Mouse (Mus musculus) left cerebral cortex, adult 2 months (tissue): ENCODE measurements at regions not wholly inside any gene's neighbourhood (a gene's known extent, or its start where the extent isn't known, plus 50 kb on each side); places are given as distances from the start of the nearest gene placed in this dataset.
"Not testable (repeated sequence)": the region's sequence is repeated elsewhere in the genome, so short reads cannot be mapped to it uniquely, and the experiment has no call there.

Experiments used
- DNase-seq, 2 experiments: peaks; one replicate each; pipeline ENCODE4 v3.0.0; 2021 to 2022; ENCODE audit warnings: low spot score in 2 of 2, mixed read lengths in 1 of 2; ENCODE audit errors: extremely low spot score in 1 of 2
- H3K27ac ChIP-seq: fragments of 200-600 bp; 2 replicates; pipeline ENCODE4 v1.8.1; 2022
- H3K4me3 ChIP-seq: fragments of 200-600 bp; 2 replicates; pipeline ENCODE4 v1.8.1; 2022
- CTCF ChIP-seq: fragments of 200-600 bp; IDR thresholded peaks from 2 replicates; pipeline ENCODE4 v1.8.1; 2022; ENCODE audit warnings: antibody characterized with exemption, mild to moderate bottlenecking, moderate library complexity
- intact Hi-C: fragments of 180-260 bp; cut with DNase I; formaldehyde crosslinking; loops from one replicate; pipeline ENCODE4 v1.15.1; 2025

DNA sequence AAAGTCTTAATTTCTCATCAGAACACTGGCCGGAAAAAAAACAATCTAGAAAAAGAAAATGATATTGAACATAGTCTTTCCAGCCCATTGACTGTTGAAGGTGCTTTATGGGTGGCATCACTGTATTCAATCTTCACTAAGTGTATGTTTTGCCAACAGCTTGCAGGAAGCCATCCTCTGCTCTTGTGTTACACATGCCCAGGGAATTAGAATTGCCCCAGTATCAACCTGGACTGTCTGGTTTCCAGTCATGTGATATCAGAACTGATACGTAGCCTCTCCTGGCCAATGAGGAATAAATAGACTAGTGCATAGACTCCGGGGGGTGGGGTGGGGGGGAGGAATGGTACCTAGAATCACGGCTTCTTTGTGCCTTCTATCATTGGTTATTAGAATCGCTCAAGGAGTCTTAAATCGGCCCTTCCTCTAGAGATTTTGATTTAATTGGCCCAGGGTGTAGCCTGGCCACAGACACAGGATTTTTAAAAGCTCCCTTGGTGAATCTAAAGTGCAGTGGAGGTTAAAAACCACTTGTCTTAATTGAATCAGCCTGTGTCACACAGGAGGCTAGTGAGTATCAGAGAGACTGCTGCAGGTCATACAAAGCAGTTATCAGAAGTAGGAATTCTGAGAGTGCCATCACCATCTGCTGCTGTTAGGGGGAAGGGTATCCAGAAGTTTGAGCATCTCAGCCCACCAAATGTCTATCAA lies 218.0 kb upstream of the Klf3 start:
- H3K27ac ChIP-seq, result no peak overlapping the region
- TF ChIP-seq CTCF, result no peak
- intact Hi-C loops, result no loop called here
- DNase-seq, result no peak
- H3K4me3 ChIP-seq, result no peak overlapping the region

- H3K4me3 ChIP-seq, result no peak overlapping the region
- DNase-seq, result no peak
- intact Hi-C loops, result no loop called here
- no peak overlapping the region for H3K27ac ChIP-seq
- no peak for TF ChIP-seq CTCF
Measured at GRCm38 (mm10) chr5:64586316-64586715, 216.9 kb upstream of the Klf3 start.

DNA sequence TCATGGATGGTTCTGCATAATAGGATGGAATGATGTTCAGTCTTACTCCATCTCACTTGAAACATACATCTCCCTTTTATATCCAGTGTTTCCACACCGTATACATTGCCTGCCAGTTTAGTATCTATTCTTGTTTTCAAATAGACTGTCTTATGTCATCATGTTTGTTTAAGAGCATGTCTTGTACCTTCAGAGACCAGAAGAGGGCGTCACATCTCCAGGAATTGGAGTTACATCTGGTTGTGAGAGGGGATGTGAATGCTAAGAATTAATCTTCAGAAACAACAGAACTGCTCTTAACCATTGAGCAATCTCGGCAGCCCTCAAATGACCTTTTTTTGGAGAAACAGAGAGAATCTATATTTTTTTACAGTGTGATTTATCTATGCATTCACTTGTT lies 216.3 kb upstream of the Klf3 start:
- intact Hi-C loops, result no loop called here
- Histone ChIP-seq H3K27ac (no peak overlapping the region), H3K4me3 (no peak overlapping the region)
- no peak; the same call in 1 of the 2 replicates for TF ChIP-seq CTCF
- no peak for DNase-seq

- DNase-seq, result no peak
- intact Hi-C loops, result no loop called here
- TF ChIP-seq CTCF, result no peak
- Histone ChIP-seq H3K4me3 (no peak overlapping the region), H3K27ac (no peak overlapping the region)
Measured at GRCm38 (mm10) chr5:64587895-64588738, 215.1 kb upstream of the Klf3 start.

DNA sequence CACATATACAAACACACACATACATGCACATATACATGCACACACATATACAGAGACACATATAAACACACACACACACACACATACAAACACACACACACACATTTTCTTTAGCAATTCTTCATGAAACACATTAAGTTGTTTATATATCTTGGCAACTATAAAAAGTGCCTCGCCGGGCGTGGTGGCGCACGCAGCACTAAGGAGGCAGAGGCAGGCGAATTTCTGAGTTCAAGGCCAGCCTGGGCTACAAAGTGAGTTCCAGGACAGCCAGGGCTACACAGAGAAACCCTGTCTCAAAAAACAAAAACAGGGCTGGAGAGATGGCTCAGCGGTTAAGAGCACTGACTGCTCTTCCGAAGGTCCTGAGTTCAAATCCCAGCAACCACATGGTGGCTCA lies 214.4 kb upstream of the Klf3 start:
- H3K27ac ChIP-seq, H3K4me3 ChIP-seq, intact Hi-C loops, DNase-seq: not testable (repeated sequence)

DNA sequence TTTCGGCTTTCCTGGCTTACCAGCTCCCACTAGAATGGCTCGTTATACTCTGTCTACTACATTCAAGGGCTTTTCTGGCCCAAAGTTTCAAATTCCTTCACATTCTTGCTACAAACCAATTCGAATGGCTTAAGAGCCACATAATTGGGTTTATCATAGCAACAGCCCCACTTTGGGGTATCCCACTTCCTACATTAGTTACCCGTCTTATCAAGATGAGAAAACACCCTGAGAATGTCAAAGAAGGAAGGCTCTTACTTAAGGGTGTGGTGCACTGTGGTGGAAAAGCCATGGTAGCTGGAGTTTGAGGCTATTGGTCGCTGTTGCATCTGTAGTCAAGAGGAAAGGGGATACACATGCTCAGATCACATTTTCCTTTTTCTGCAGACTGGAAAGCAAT lies 213.2 kb upstream of the Klf3 start:
- no peak for TF ChIP-seq CTCF
- DNase-seq, result no peak
- no peak overlapping the region for H3K4me3 ChIP-seq
- intact Hi-C loops, result no loop called here
- no peak overlapping the region for H3K27ac ChIP-seq

GRCm38 (mm10) chr5:64590747-64591146 lies 212.4 kb upstream of the Klf3 start:
- no peak for TF ChIP-seq CTCF
- H3K4me3 ChIP-seq, result no peak overlapping the region
- H3K27ac ChIP-seq, result no peak overlapping the region
- intact Hi-C loops, result no loop called here
- DNase-seq, result no peak

GRCm38 (mm10) chr5:64591792-64592191 lies 211.4 kb upstream of the Klf3 start:
- intact Hi-C loops, result no loop called here
- no peak overlapping the region for H3K4me3 ChIP-seq

DNA sequence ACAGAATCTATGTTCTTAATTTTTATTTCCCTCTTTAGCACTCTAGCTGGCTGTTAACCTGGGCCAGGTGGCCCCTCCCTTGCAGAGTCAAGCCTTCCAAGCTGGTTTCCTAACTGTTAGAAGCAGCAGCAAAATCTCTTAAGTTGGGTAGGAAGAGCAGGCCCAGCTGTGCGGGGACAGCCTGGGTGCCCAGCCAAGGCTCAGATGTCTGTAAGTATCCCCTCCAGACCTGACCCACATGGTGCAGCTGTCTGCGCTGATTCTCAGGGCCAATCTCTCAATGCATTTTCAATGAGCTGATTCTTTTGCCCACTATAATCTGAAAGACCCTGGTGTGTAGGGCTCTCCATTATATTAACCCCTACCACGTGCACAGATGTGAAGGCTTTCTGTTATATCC lies 208.0 kb upstream of the Klf3 start:
- no peak for TF ChIP-seq CTCF
- Histone ChIP-seq H3K4me3 (no peak overlapping the region), H3K27ac (no peak overlapping the region)
- DNase-seq, result no peak
- intact Hi-C loops, result no loop called here

More at GRCm38 (mm10) chr5:64591792-64592191, 211.4 kb upstream of the Klf3 start:
- H3K27ac ChIP-seq, result no peak overlapping the region
- DNase-seq, result no peak
- TF ChIP-seq CTCF, result no peak

DNA sequence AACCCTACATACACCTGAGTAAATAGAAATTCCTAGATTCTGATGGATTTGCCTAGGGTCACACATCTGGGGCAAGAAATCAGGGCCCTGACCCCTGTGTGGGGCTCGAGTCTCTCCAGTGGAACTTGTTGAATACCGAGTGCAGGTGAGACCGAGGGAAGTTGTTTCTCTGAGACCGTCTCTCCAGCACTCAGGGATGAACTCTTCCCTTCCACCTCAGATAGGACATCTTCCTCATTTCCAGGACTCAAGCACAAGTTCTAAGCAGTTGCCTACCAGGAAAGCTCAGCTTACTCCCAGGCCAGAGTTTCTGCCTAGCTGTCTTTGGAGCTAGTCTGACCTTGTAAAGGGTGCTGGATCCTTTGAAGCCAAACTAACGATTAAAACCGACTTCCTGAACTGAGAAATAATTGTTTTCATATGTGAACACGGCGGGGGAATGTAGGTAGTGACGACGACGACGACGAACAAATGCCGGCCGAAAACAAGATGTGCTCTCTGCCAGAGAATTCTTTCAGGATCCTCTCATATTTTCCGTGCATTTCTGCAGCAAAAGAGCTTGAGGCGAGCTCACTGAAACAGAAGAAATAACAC lies 207.3 kb upstream of the Klf3 start:
- no peak for TF ChIP-seq CTCF
- DNase-seq, result no peak
- intact Hi-C loops, result no loop called here
- no peak overlapping the region for H3K27ac ChIP-seq
- no peak overlapping the region for H3K4me3 ChIP-seq

DNA sequence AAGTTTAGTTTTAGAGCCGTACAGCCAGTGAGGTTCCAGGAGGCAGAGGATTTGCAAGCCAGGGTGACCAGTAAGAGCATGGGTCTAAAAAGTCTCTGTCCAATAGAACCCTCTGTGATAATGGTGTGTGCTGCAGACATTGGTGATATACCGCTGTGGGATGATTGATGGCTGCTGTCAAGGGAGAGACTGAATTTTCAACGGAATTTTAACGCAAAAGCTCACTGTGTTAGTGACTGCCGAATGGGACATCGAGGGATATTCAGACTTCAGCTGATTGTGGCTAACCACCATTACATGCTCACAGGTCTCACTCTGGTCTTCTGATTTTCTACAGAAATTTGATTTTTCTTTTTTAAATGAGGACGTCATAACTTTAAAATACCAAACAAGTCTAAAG lies 206.2 kb upstream of the Klf3 start:
- H3K27ac ChIP-seq, result no peak overlapping the region
- DNase-seq, result no peak
- no peak for TF ChIP-seq CTCF
- intact Hi-C loops, result no loop called here
- H3K4me3 ChIP-seq, result no peak overlapping the region

DNA sequence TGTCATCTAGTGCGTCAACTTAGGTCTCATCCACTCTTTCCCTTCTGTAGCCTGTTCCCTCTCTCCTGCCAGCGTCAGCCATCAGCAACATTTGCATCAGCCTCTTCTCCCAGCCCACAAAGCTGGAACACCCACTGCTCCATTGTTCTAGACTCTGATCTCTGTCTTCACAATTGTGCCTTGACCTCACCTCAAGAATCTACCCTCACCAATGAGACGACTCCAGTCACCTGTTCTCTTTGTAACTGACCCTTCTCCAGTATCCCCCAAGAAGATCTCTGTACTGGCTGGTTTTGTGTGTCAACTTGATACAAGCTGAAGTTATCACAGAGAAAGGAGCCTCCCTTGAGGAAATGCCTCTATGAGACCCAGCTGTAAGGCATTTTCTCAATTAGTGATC lies 205.7 kb upstream of the Klf3 start:
- DNase-seq, result no peak
- no peak overlapping the region for H3K27ac ChIP-seq
- TF ChIP-seq CTCF, result no peak
- intact Hi-C loops, result no loop called here
- no peak overlapping the region for H3K4me3 ChIP-seq

DNA sequence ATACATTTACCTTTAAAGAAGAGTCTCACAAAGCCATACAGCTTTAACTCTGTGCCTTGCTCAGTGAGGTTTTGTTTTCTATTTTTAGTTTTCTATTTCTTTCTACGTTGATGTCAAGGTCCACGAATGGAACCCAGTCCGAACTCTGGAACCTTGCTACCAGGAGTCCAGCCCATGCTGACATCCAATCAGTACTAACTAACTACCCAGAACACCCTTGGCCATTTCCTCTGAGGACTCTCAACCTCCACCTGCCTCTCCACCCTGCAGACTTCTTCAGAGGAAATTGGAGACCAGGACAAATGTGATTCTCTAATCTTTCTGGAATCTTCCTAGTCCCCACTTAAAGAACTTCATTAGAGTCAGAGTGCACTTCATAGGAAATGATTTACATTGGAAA lies 204.6 kb upstream of the Klf3 start:
- TF ChIP-seq CTCF, result no peak
- Histone ChIP-seq H3K27ac (no peak overlapping the region), H3K4me3 (no peak overlapping the region)
- intact Hi-C loops, result no loop called here
- no peak for DNase-seq
